26 mouse cellular contexts compared by ENCODE assay signal in the genomic region with DNA sequence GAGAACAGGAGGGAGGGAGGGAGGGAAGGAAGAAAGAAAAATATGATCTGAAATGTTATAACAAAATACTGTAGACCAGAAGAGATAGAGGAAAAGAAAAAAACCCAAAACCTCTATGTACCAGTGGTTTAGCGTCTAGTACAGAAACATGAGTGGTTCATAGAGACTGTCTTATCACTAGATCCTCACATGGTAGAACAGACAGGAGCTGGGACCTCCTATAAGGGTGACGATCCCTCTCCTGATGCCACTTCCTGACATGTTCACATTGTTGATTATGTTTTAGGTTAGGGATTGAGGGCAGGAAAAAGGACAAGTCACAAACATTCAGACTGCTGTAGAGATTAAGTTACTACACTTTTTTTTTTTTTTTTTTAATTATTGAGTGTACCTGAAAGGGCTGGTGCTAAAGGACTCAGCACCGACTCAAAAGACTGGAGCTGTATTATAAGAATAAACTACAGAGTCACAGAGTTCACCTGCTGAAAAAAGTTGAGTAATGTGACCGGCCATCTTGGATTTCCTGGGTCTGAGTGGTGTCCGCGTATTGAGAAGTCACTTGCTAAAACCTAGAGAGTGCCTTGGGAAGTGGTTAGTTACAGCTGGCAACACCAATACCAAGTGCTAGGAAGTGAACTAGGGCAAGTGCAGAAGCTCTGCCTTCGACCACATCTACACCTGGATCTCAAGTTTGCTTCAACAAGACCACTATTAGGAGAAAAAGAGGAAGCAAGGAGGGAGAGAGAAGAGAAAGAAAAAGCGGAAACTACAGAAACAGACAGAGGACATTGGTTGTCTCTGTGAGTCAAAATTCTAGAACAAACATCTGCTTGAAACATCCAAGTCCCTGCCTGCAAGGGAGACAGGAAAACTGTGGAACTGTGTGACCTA. TPM values are rescaled to one million over a fixed set of nuclear protein-coding genes. Genes with fewer than 3 reads are reported as not detected.
DNase-seq lines count a peak whose midpoint lies in the region; ATAC-seq and TF ChIP-seq lines count a peak whose summit lies in the region.
"Had no signal": no experiment of that assay in that cellular context is flagged by ENCODE, and none has a peak within 500 bp of the region (broad histone marks: within the 10 kb centered on the region; RNA-seq: fewer than 3 reads in every experiment).

No protein-coding gene starts in this region.

- peaks cover 23% of the 10 kb centered on the region; the same call in 1 of the 2 replicates for H3K4me1 ChIP-seq in G1E (ENCODE audit: insufficient read depth, low read depth, low read length)
- H3K4me1 ChIP-seq in liver, postnatal 0 days (ENCODE audit: insufficient read depth), result no peaks in the 10 kb centered on the region
- H3K4me1 ChIP-seq in hindbrain, embryonic 13.5 days (replicated peaks), result no peaks in the 10 kb centered on the region
- H3K4me1 ChIP-seq: embryonic facial prominence, embryonic 12.5 days; forebrain, embryonic 15.5 days; limb, embryonic 12.5 days; midbrain, embryonic 12.5 days; neural tube, embryonic 12.5 days had no signal

- H3K9me3 ChIP-seq in G1E (replicated peaks), result no peaks in the 10 kb centered on the region
- H3K9me3 ChIP-seq in liver, postnatal 0 days (ENCODE audit: low read length), result no peaks in the 10 kb centered on the region
- no peaks in the 10 kb centered on the region for H3K9me3 ChIP-seq in hindbrain, embryonic 13.5 days
- H3K9me3 ChIP-seq: embryonic facial prominence, embryonic 12.5 days; forebrain, embryonic 15.5 days; heart, embryonic 10.5 days; limb, embryonic 12.5 days; midbrain, embryonic 12.5 days; neural tube, embryonic 12.5 days had no signal

- TF ChIP-seq CTCF in G1E (IDR thresholded peaks at IDR 0.05; ENCODE audit: low read depth, low read length), result no peak
- TF ChIP-seq CTCF in liver, postnatal 0 days (IDR thresholded peaks at IDR 0.05; ENCODE audit: low read depth), result no peak

- 50% methylated on average over 8 of the region's 8 CpGs for WGBS in liver, postnatal 0 days (ENCODE audit: insufficient replicate concordance)
- 89% methylated on average over 8 of the region's 8 CpGs for WGBS in hindbrain, embryonic 13.5 days

- H3K27me3 ChIP-seq in G1E (ENCODE audit: insufficient read depth, low read length), result no peaks in the 10 kb centered on the region
- no peaks in the 10 kb centered on the region for H3K27me3 ChIP-seq in liver, postnatal 0 days (ENCODE audit: insufficient read depth, low read length)
- no peaks in the 10 kb centered on the region for H3K27me3 ChIP-seq in hindbrain, embryonic 13.5 days
- H3K27me3 ChIP-seq: embryonic facial prominence, embryonic 12.5 days; forebrain, embryonic 15.5 days; limb, embryonic 12.5 days; midbrain, embryonic 12.5 days; neural tube, embryonic 12.5 days had no signal

- no peak overlapping the region for H3K4me2 ChIP-seq in liver, postnatal 0 days (ENCODE audit: low read depth, low read length)
- H3K4me2 ChIP-seq in hindbrain, embryonic 13.5 days, result no peak overlapping the region
- H3K4me2 ChIP-seq: embryonic facial prominence, embryonic 12.5 days; forebrain, embryonic 15.5 days; hindbrain, embryonic 14.5 days; limb, embryonic 12.5 days; lung, embryonic 14.5 days; midbrain, embryonic 12.5 days; neural tube, embryonic 12.5 days had no signal

- H3K27ac ChIP-seq in liver, postnatal 0 days (ENCODE audit: low read depth), result no peak overlapping the region
- H3K27ac ChIP-seq in hindbrain, embryonic 13.5 days, result no peak overlapping the region
- H3K27ac ChIP-seq: embryonic facial prominence, embryonic 12.5 days; forebrain, embryonic 15.5 days; heart, embryonic 10.5 days; hindbrain, embryonic 14.5 days; limb, embryonic 12.5 days; midbrain, embryonic 12.5 days; neural tube, embryonic 12.5 days had no signal

- H3K9ac ChIP-seq in liver, postnatal 0 days (replicated peaks), result no peak overlapping the region
- H3K9ac ChIP-seq in hindbrain, embryonic 13.5 days, result no peak overlapping the region
- H3K9ac ChIP-seq: embryonic facial prominence, embryonic 12.5 days; forebrain, embryonic 15.5 days; hindbrain, embryonic 14.5 days; limb, embryonic 12.5 days; lung, embryonic 14.5 days; midbrain, embryonic 12.5 days; neural tube, embryonic 12.5 days had no signal

- no peak for TF ChIP-seq EP300 in liver, postnatal 0 days (IDR thresholded peaks at IDR 0.05; ENCODE audit: low read depth)

- no peak overlapping the region; the same call in 1 of the 2 replicates for H3K4me3 ChIP-seq in G1E (ENCODE audit: low read depth, low read length)
- H3K4me3 ChIP-seq in liver, postnatal 0 days (ENCODE audit: low read depth, low read length), result no peak overlapping the region
- H3K4me3 ChIP-seq in hindbrain, embryonic 13.5 days, result no peak overlapping the region
- H3K4me3 ChIP-seq: embryonic facial prominence, embryonic 12.5 days; forebrain, embryonic 15.5 days; heart, embryonic 10.5 days; limb, embryonic 12.5 days; midbrain, embryonic 12.5 days; neural tube, embryonic 12.5 days had no signal

- DNase-seq in 416B (ENCODE audit: low read depth), result peak; percentile 46
- DNase-seq in G1E (ENCODE audit: low spot score), result peak; percentile 18
- DNase-seq in liver, postnatal 0 days, result no peak
- DNase-seq in retina, postnatal 1 day, result no peak
- DNase-seq in frontal cortex, postnatal 25 days (ENCODE audit: low spot score in 2 of 2), result no peak
- DNase-seq in adrenal gland, postnatal 4 days (ENCODE audit: low spot score in 2 of 2), result no peak
- DNase-seq: adrenal gland, postnatal 14 days; cerebellum, adult 2 months; cerebellum, postnatal 36 days; gastrocnemius, postnatal 25 days; kidney, adult 9 months; kidney, postnatal 36 days; lung, embryonic 14.5 days; lung, postnatal 36 days; right cerebral cortex, postnatal 14 days; spleen, adult 18-20 months; thymus, adult 18-20 months had no signal

- no peaks in the 10 kb centered on the region for H3K36me3 ChIP-seq in G1E (replicated peaks)
- H3K36me3 ChIP-seq in liver, postnatal 0 days (replicated peaks; ENCODE audit: insufficient read depth, low read length), result no peaks in the 10 kb centered on the region
- no peaks in the 10 kb centered on the region for H3K36me3 ChIP-seq in hindbrain, embryonic 13.5 days
- H3K36me3 ChIP-seq: embryonic facial prominence, embryonic 12.5 days; forebrain, embryonic 15.5 days; heart, embryonic 10.5 days; limb, embryonic 12.5 days; midbrain, embryonic 12.5 days; neural tube, embryonic 12.5 days had no signal

- ATAC-seq in G1E (ENCODE audit: extremely low read depth, insufficient number of reproducible peaks, low FRiP score, poor library complexity, severe bottlenecking), result peak; percentile 28; the same call in 1 of the 2 replicates
- peak; percentile 99 for ATAC-seq in granulocyte monocyte progenitor cell, adult 5-6 weeks (replicated peaks; ENCODE audit: poor library complexity, severe bottlenecking)
- ATAC-seq in liver, postnatal 0 days, result peak; percentile 55; the same call in 1 of the 2 replicates
- no peak for ATAC-seq in hindbrain, embryonic 13.5 days (ENCODE audit: low FRiP score)
- ATAC-seq: forebrain, embryonic 15.5 days had no signal

RNA-seq across cellular contexts. Expression of gene Rabgap1l, which starts 37.8 kb away (rescaled TPM):
- total RNA-seq in G1E (2014; fragmentation: Nextera tagmentation) (256 and 302 TPM in 2 replicates), G1E (2017) (237 and 325 TPM in 2 replicates)
- polyA plus RNA-seq in G1E (2012), result 11.8 and 12.9 TPM in 2 replicates
- 98.4 and 99.1 TPM in 2 replicates for total RNA-seq in granulocyte monocyte progenitor cell, adult 5-6 weeks (2014; fragmentation: Nextera tagmentation)
- total RNA-seq in granulocyte monocyte progenitor cell, adult 5-6 weeks (2017), result 104 and 137 TPM in 2 replicates
- polyA plus RNA-seq in liver, postnatal 0 days (2015; fragmentation: Nextera tagmentation; extraction: Ambion mirVana), result 20.9 and 21.6 TPM in 2 replicates
- 10 to 100 TPM; 28.0 to 34.7 TPM for total RNA-seq in adrenal gland, postnatal 4 days (2021)
- 26.4 and 27.6 TPM in 2 replicates for polyA plus RNA-seq in hindbrain, embryonic 13.5 days (2015; fragmentation: Nextera tagmentation; extraction: Ambion mirVana)

Comparison
In these comparisons a context has a peak if more than half of its experiments do, and no peak if none do; other contexts are left out.
1. DNase-seq: peak in 416B (single experiment) and G1E (single experiment); none in liver, postnatal 0 days (single experiment), retina, postnatal 1 day (single experiment), frontal cortex, postnatal 25 days (0 of 2) and adrenal gland, postnatal 4 days (0 of 2).